ENCODE assay signal across 19 mouse cellular contexts in the genomic region with DNA sequence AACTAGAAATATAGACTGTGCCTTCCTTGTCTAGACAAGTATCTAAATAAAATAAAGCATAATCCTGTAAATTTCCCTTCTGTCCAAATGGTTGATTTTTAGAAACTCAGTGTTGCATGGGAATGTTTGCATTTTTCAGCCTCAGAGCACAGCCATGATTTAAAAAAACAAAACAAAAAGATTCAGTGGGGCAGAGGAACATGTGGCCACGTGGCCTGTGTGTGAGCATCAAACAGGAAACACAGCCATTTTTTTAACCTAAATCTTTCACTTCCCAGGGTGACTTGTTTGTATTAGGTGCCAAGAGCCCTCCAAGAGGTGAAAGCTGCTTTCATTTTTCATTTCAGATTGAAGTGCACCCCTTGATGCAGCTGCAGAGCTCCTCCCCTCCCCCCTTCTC.
DNase-seq lines count a peak whose midpoint lies in the region; ATAC-seq and TF ChIP-seq lines count a peak whose summit lies in the region.
"Had no signal": no experiment of that assay in that cellular context is flagged by ENCODE, and none has a peak within 500 bp of the region (broad histone marks: within the 10 kb centered on the region; RNA-seq: fewer than 3 reads in every experiment).

No protein-coding gene starts in this region.

- ATAC-seq in lung, embryonic 14.5 days (ENCODE audit: insufficient read depth): peak; percentile 49; the same call in 1 of the 2 replicates
- ATAC-seq in embryonic facial prominence, embryonic 12.5 days (ENCODE audit: insufficient number of reproducible peaks, insufficient read depth, low FRiP score, low TSS enrichment): no peak
- no peak for ATAC-seq in stomach, postnatal 0 days (ENCODE audit: low FRiP score, low TSS enrichment)
- ATAC-seq: inflammation-experienced regulatory T-cells, adult 6 months; liver, embryonic 12.5 days had no signal

- no peak overlapping the region for H3K4me2 ChIP-seq in lung, embryonic 14.5 days
- H3K4me2 ChIP-seq in embryonic facial prominence, embryonic 12.5 days (replicated peaks): no peak overlapping the region
- 0 out of 2 replicates have a peak overlapping the region, but pooled peaks have one; percentile 11 for H3K4me2 ChIP-seq in stomach, postnatal 0 days (replicated peaks; ENCODE audit: low read depth)
- H3K4me2 ChIP-seq: heart, embryonic 13.5 days; liver, embryonic 12.5 days; lung, embryonic 15.5 days; neural tube, embryonic 12.5 days had no signal

- H3K4me3 ChIP-seq in lung, embryonic 14.5 days (ENCODE audit: low read depth, low read length): no peak overlapping the region
- no peak overlapping the region for H3K4me3 ChIP-seq in embryonic facial prominence, embryonic 12.5 days
- H3K4me3 ChIP-seq in stomach, postnatal 0 days (ENCODE audit: low read depth, low read length): no peak overlapping the region
- H3K4me3 ChIP-seq: erythroblast, embryonic 14.5 days; heart, embryonic 13.5 days; liver, embryonic 12.5 days; lung, embryonic 15.5 days; neural tube, embryonic 12.5 days had no signal

- no peak overlapping the region for H3K9ac ChIP-seq in lung, embryonic 14.5 days
- no peak overlapping the region for H3K9ac ChIP-seq in embryonic facial prominence, embryonic 12.5 days
- H3K9ac ChIP-seq in stomach, postnatal 0 days (ENCODE audit: low read length): no peak overlapping the region
- H3K9ac ChIP-seq: heart, embryonic 13.5 days; liver, embryonic 12.5 days; lung, embryonic 15.5 days; neural tube, embryonic 12.5 days had no signal

- peak; percentile 40 for DNase-seq in lung, embryonic 14.5 days
- no peak for DNase-seq in lung, postnatal 25 days (ENCODE audit: low spot score)
- DNase-seq in forelimb bud, embryonic 11.5 days (ENCODE audit: low read depth, low spot score): peak; percentile 32
- DNase-seq in stomach, postnatal 0 days (ENCODE audit: low spot score): no peak
- DNase-seq in thymus, postnatal 25 days: no peak
- no peak for DNase-seq in adipocyte (ENCODE audit: low spot score)
- DNase-seq: gastrocnemius, postnatal 25 days; heart, postnatal 4 days; kidney, adult 8-10 months; kidney, postnatal 4 days; thymus, adult 2 months had no signal

- no peak for TF ChIP-seq CTCF in lung, embryonic 14.5 days (IDR thresholded peaks at IDR 0.05; ENCODE audit: low read depth)
- TF ChIP-seq CTCF in stomach, postnatal 0 days (IDR thresholded peaks at IDR 0.05; ENCODE audit: low read depth): no peak

- H3K27ac ChIP-seq in lung, embryonic 14.5 days (ENCODE audit: low read depth): peak overlapping the region; percentile 54; the same call in 1 of the 2 replicates
- H3K27ac ChIP-seq in embryonic facial prominence, embryonic 12.5 days: peak overlapping the region; percentile 74; the same call in 1 of the 2 replicates
- no peak overlapping the region for H3K27ac ChIP-seq in stomach, postnatal 0 days (replicated peaks)
- H3K27ac ChIP-seq: heart, embryonic 13.5 days; liver, embryonic 12.5 days; lung, embryonic 15.5 days; neural tube, embryonic 12.5 days had no signal

- no peak for TF ChIP-seq EP300 in stomach, postnatal 0 days (optimal IDR thresholded peaks at IDR 0.05)

- 0 out of 2 replicates have a peak, but pooled peaks cover 3% of the 10 kb centered on the region for H3K4me1 ChIP-seq in lung, embryonic 14.5 days (ENCODE audit: insufficient read depth)
- no peaks in the 10 kb centered on the region for H3K4me1 ChIP-seq in embryonic facial prominence, embryonic 12.5 days
- 0 out of 2 replicates have a peak, but pooled peaks cover 2% of the 10 kb centered on the region for H3K4me1 ChIP-seq in stomach, postnatal 0 days (replicated peaks; ENCODE audit: control insufficient read depth, insufficient read depth)
- H3K4me1 ChIP-seq: heart, embryonic 13.5 days; liver, embryonic 12.5 days; neural tube, embryonic 12.5 days had no signal

- no peaks in the 10 kb centered on the region for H3K27me3 ChIP-seq in lung, embryonic 14.5 days (ENCODE audit: insufficient read depth, low read length)
- H3K27me3 ChIP-seq in embryonic facial prominence, embryonic 12.5 days: no peaks in the 10 kb centered on the region
- H3K27me3 ChIP-seq in stomach, postnatal 0 days (ENCODE audit: control insufficient read depth, insufficient read depth, low read length): no peaks in the 10 kb centered on the region
- H3K27me3 ChIP-seq: heart, embryonic 13.5 days; liver, embryonic 12.5 days; lung, embryonic 15.5 days; neural tube, embryonic 12.5 days had no signal

- no peaks in the 10 kb centered on the region for H3K36me3 ChIP-seq in lung, embryonic 14.5 days (ENCODE audit: insufficient read depth)
- H3K36me3 ChIP-seq in embryonic facial prominence, embryonic 12.5 days: no peaks in the 10 kb centered on the region
- no peaks in the 10 kb centered on the region for H3K36me3 ChIP-seq in stomach, postnatal 0 days (ENCODE audit: control insufficient read depth, insufficient read depth, low read length)
- H3K36me3 ChIP-seq: G1E; heart, embryonic 13.5 days; liver, embryonic 12.5 days; lung, embryonic 15.5 days; neural tube, embryonic 12.5 days had no signal

- no peaks in the 10 kb centered on the region for H3K9me3 ChIP-seq in lung, embryonic 14.5 days (ENCODE audit: low read depth, low read length)
- H3K9me3 ChIP-seq in embryonic facial prominence, embryonic 12.5 days: no peaks in the 10 kb centered on the region
- no peaks in the 10 kb centered on the region for H3K9me3 ChIP-seq in stomach, postnatal 0 days (ENCODE audit: control insufficient read depth, low read length)
- H3K9me3 ChIP-seq: G1E; heart, embryonic 13.5 days; liver, embryonic 12.5 days; lung, embryonic 15.5 days; neural tube, embryonic 12.5 days had no signal

- 3% methylated on average over 1 of the region's 1 CpGs for WGBS in lung, embryonic 14.5 days
- 25% methylated on average over 1 of the region's 1 CpGs for WGBS in embryonic facial prominence, embryonic 12.5 days
- 30% methylated on average over 1 of the region's 1 CpGs for WGBS in stomach, postnatal 0 days

Comparison
In these comparisons a context has a peak if more than half of its experiments do, and no peak if none do; other contexts are left out.
1. DNase-seq: peak in lung, embryonic 14.5 days (single experiment) and forelimb bud, embryonic 11.5 days (single experiment); none in lung, postnatal 25 days (single experiment), stomach, postnatal 0 days (single experiment), thymus, postnatal 25 days (single experiment) and adipocyte (single experiment).